Mouse (Mus musculus) layer of hippocampus, adult 9-10 months (tissue): Measurements from ENCODE around the gene Lnx1.

Source experiments
- DNase-seq: peaks from one replicate; pipeline ENCODE4 v3.0.0; 2022; ENCODE audit warnings: low spot score

Gene Lnx1

DNA sequence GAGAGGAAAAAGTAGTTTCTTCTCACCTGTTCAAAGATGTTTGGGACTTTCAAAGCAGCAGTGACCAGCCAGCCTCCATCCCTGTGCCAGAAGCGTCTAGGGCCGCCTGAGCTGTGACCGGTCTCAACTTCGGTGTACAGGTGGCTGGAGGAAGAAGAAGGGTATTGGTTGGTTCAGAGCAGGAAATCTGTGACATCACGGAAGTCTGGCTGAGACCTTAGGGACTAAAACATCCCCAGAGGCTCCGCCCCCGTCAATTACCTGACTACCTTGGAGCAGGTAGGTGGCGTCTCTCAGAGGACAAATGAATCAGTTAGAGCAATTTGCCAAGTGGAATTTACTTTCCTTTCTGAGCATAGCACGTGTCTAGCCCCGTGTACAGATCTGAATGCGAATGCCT, at the start of gene Lnx1:
Lnx1 (minus strand) TSS at position 147 of the 400 bp plus-strand sequence.
- DNase-seq = no peak

- no peak for DNase-seq
Observed at GRCm38 (mm10) chr5:74750501-74750900, 47.8 kb upstream of the Lnx1 start.

GRCm38 (mm10) chr5:74747476-74747875, 44.8 kb upstream of the Lnx1 start:
- DNase-seq = no peak

DNA sequence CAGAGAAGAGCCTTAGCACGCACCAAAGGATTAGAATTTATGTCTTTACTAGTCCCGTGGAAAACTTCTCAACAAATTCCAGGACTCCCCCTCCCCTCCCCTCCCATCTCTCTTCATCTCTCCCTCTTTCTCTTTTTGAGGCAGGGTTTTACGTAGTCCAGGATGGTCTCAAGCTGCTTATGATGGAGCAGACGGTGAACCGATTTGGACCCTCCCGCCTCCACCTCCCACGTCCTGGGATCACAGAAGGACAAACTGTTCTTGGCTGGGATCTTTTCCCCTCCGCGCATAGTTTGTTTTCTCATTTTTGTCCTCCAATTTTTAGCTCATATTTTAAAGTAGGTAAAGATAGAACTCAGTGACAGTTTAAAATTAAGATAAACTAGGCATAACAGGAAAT, 38.2 kb upstream of the Lnx1 start:
- no peak for DNase-seq

- DNase-seq = no peak
Observed at GRCm38 (mm10) chr5:74739435-74739834, 36.7 kb upstream of the Lnx1 start.

- no peak for DNase-seq
Observed at GRCm38 (mm10) chr5:74738312-74738711, 35.6 kb upstream of the Lnx1 start.

DNA sequence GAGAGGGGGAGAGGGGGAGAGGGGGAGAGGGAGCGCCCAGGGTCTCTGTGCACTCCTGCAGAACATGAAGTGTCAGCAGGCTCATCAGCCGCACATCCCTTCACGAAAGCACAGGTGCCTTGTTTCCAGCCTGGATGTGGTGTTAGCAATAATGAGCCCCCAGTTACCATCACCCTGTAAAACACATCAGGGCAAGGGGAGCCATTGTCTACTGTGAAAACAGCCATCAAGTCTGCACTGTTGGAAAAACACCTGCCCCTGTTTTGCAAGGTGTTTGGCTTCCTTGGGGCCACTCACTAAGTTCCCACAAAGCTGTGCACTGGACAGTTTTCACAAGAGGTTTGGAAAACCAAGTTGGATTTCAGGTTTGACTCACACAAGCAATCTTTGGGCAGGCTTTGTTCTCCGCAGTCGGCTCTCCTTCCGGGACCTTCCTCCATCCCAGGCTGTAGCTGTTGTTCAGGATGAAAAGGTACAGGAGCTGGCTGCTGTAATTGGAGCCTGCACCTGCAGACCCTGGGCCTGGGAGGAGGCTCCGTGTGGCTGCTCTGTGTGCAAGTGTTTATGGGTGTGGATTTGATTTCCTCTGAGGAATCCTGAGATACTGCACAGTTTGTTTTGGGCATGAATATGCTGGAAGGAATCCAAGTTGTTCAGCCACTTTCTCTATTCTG, 31.3 kb upstream of the Lnx1 start:
- no peak for DNase-seq

DNA sequence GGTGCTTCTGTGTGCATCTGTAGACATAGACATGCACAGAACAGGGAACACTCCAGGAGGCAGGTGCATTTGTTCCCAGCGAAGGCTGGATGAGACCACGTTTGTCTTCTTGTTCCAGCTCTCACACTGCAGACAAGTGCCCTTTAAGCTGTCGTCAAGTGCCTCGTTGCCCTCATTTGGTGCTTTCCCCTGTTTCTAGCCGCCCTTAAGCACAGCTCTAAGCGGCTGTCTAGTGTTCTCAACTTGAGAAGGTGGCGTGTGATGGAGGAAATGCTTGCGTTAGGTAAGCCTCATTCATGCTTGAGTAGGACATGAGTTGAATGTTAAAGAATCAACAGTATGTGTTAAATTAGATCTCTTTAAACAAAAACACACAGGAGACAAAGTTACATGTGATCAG, 29.9 kb upstream of the Lnx1 start:
- DNase-seq = no peak

DNA sequence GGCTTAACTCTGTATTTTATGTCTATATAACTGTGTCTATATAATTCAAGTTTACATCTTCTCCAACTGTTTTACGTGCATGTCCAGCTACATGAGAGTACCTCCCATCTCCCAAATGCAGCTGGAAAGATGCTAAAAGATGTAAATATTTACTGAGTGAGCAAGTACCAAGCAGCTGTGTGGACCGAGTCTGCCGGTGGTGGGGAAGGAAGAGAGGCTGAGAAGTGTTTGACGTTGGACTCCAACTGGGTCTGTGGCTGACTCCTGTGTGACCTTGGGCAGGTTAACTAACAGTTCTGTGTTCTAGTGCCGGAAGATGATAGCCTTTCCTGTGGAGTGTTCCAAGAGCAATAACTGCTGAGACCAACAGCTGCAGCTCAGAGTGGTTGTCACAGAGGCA, 27.9 kb upstream of the Lnx1 start:
- no peak for DNase-seq

DNA sequence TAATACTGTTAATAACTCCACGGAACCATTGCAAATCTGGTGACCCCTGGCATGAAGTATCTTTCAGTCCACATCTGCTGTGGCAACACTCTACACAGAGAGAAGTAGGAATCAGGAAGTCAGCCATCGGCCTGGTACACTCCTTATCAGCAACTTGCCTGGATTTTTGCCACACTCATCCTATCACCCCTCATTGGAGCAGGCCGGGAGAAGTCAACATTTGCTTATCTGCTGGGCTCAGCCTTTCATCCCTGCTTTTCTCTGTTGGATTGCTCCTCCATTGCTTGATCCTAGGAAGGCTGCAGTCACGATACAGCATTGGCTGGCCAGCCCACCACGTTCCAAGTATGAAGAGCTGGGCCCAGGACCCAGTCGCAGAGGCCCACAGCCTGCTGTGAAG, 26.9 kb upstream of the Lnx1 start:
- no peak for DNase-seq

DNA sequence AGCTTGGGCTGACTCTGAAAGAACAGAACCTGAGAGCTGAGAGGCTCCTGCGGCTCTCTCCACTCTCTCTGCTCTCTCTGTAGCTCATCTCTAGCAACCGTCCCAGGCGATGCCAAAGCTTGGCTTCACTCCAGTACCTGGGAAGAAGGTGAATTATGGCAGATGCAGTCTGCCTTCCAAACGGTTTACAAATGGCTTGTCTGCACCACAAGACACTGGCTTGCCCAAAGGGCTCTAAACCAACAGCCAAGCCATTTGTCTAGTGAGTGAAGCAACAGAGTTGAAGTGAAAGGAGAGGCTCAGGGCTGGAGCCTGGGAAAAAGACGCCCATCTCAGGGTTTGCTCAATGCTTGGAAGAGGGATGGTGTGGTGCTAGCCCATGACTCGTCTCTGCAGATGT, 25.5 kb upstream of the Lnx1 start:
- DNase-seq = no peak

- DNase-seq = no peak
Observed at GRCm38 (mm10) chr5:74727319-74727718, 24.6 kb upstream of the Lnx1 start.

GRCm38 (mm10) chr5:74725541-74725940, 22.8 kb upstream of the Lnx1 start:
- DNase-seq = no peak

GRCm38 (mm10) chr5:74721816-74722215, 19.1 kb upstream of the Lnx1 start:
- no peak for DNase-seq

- DNase-seq = no peak
Observed at GRCm38 (mm10) chr5:74720661-74721060, 17.9 kb upstream of the Lnx1 start.

- DNase-seq = no peak
Observed at GRCm38 (mm10) chr5:74716165-74716564, 13.5 kb upstream of the Lnx1 start.

- DNase-seq = no peak
Observed at GRCm38 (mm10) chr5:74712811-74713210, 10.1 kb upstream of the Lnx1 start.

GRCm38 (mm10) chr5:74711988-74712387, 9.3 kb upstream of the Lnx1 start:
- no peak for DNase-seq

GRCm38 (mm10) chr5:74711056-74711455, 8.3 kb upstream of the Lnx1 start:
- DNase-seq = no peak

DNA sequence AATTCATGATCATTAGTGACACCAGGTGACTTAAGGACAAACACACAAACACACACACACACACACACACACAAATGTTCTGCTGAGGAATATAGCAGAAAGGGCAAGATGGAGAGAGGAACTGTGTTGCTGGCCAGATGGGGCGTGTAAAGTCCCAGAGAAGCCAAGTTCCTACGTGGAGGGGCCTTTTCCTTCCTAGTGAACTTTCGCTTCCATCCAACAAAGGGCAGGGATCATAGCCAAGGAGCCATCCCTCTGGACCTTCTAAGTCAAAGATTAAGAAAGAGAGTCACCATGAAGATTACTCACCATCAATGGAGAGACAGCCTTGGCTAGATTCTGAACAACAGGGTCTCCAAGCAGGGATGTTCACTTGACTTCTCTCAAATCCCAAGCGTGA, 7.5 kb upstream of the Lnx1 start:
- no peak for DNase-seq

GRCm38 (mm10) chr5:74704460-74704790, 1.7 kb upstream of the Lnx1 start:
- DNase-seq = no peak

DNA sequence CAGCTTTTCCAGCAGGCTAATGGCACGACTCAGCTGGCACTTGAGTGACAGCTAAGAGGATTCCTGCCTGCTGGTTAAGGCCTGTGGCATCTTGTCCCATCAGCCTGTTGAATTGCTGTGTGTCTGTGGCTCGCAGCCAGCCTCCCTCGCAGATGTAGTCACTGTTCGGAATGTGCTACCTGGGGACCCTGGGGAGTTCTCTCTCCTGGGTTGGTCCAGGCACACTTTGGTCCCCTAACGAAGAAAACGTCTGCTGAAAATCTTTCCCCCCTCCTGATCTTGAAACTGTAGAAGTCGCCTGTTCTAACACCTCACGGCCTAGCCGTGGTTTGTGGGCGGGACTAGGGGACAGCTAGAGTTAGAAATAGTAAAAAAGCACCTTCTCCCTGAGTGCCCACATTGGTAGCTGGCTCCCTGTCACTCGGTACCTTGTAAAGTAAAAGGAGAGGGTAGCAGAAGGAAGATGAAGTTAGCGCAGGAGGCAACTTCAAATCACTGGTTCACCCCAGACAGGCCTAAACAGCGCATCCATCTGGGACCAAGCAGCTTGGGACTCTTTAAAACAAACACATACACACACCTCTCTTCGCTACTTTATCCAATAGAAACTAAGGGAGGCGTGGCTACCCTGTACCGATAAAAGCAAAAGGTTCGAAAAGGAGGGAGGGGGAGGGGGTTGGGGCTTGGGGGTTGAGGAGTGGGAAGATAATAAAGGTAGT, 1.2 kb upstream of the Lnx1 start:
- DNase-seq = no peak

- no peak for DNase-seq
Observed at GRCm38 (mm10) chr5:74700918-74701317, 1.8 kb downstream of the Lnx1 start.

DNA sequence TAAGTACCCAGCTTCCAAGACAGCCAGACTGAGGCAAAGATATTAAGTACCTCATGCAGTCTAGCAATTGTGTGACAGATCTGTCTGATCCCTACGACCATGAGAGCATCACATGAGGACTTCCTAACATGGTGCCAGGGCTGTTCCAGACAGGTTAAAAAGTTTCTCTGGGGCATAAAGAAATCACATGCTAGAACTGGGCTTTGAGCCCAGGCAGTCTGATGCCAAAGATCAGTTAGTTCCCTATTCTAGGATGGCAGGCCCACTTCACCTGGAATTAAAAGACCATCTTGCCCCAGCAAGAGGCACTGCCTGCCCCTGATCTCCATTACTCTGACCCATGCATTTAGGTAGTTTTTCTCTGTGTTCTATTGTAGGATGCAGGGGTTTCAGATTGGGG, 3.0 kb downstream of the Lnx1 start:
- no peak for DNase-seq
